8 mouse cellular contexts compared by ENCODE assay signal in genomic region chr8:70754043-70754870, GRCm38 (mm10). TPM values are rescaled to one million over a fixed set of nuclear protein-coding genes. Genes with fewer than 3 reads are reported as not detected.
DNase-seq lines count a peak whose midpoint lies in the region; ATAC-seq and TF ChIP-seq lines count a peak whose summit lies in the region.

TSS of gene Rab3a (plus strand) at chr8:70754679.

- no peaks in the 10 kb centered on the region for H3K9me3 ChIP-seq in ES-E14 (ENCODE audit: control insufficient read depth, insufficient read depth, low read depth, low read length)
- H3K9me3 ChIP-seq in forebrain, embryonic 16.5 days (ENCODE audit: control insufficient read depth, low read length): no peaks in the 10 kb centered on the region
- no peaks in the 10 kb centered on the region for H3K9me3 ChIP-seq in lung, embryonic 14.5 days (ENCODE audit: low read depth, low read length)

- peak within 1 kb of the TSS; percentile 76 for H3K4me2 ChIP-seq in forebrain, embryonic 16.5 days (ENCODE audit: low read length)
- peak within 1 kb of the TSS; percentile 99 for H3K4me2 ChIP-seq in lung, embryonic 14.5 days

- peak; percentile 69 for TF ChIP-seq POLR2A in olfactory bulb, adult 2 months (IDR thresholded peaks at IDR 0.05; ENCODE audit: insufficient read depth, low read depth, low read length)
- peak; percentile 69; the same call in 1 of the 2 replicates for TF ChIP-seq POLR2A in thymus, adult 2 months (IDR thresholded peaks at IDR 0.05; ENCODE audit: control insufficient read depth, extremely low read depth, insufficient read depth, low read length, poor library complexity)

- no peaks in the 10 kb centered on the region for H3K27me3 ChIP-seq in forebrain, embryonic 16.5 days (replicated peaks; ENCODE audit: control insufficient read depth, insufficient read depth, low read length)
- H3K27me3 ChIP-seq in lung, embryonic 14.5 days (ENCODE audit: insufficient read depth, low read length): peaks cover under 1% of the 10 kb centered on the region; the same call in 1 of the 2 replicates
- H3K27me3 ChIP-seq in thymus, adult 2 months (ENCODE audit: control insufficient read depth, insufficient read depth, low read length): no peaks in the 10 kb centered on the region

- DNase-seq in ES-E14 (ENCODE audit: low read depth, low spot score): peak; percentile 95
- peak; percentile 98 for DNase-seq in cerebellum, adult 11-12 months
- peak; percentile 92 to 94 for DNase-seq in heart, postnatal 36 days
- peak; percentile 95 to 99 for DNase-seq in layer of hippocampus, adult 2 months (ENCODE audit: low spot score in 2 of 2)
- peak; percentile 99 for DNase-seq in lung, embryonic 14.5 days
- DNase-seq in thymus, adult 2 months: peak; percentile 93

- no peak within 1 kb of the TSS for H3K27ac ChIP-seq in ES-E14 (ENCODE audit: insufficient read depth, low read depth, low read length, poor library complexity, severe bottlenecking)
- peak within 1 kb of the TSS; percentile 71 for H3K27ac ChIP-seq in forebrain, embryonic 16.5 days (ENCODE audit: low read length)
- H3K27ac ChIP-seq in layer of hippocampus, adult 2 months: peak within 1 kb of the TSS; percentile 99
- H3K27ac ChIP-seq in lung, embryonic 14.5 days (ENCODE audit: low read depth): peak within 1 kb of the TSS; percentile 75
- H3K27ac ChIP-seq in olfactory bulb, adult 2 months (ENCODE audit: insufficient read depth, low read depth, low read length): peak within 1 kb of the TSS; percentile 99
- no peak within 1 kb of the TSS for H3K27ac ChIP-seq in thymus, adult 2 months (ENCODE audit: control insufficient read depth, insufficient read depth, low read length)

- in situ Hi-C loops in ES-E14 (cut with MboI; ENCODE audit: low sequenced_read_pairs in 2 of 2, unreplicated experiment in 2 of 2): loop anchor here in 1 of 2 experiments (5.0 kb wide), 1 partner anchor 37 kb away; the partner anchor contains the start of gene Gm3336

- H3K4me1 ChIP-seq in ES-E14 (ENCODE audit: control insufficient read depth in 2 of 2, insufficient read depth in 2 of 2, low read length in 2 of 2, poor library complexity in 1 of 2): peaks cover 4 to 13% of the 10 kb centered on the region in 2 experiments; a peak in 3 of 4 replicates
- H3K4me1 ChIP-seq in forebrain, embryonic 16.5 days (replicated peaks; ENCODE audit: control insufficient read depth, insufficient read depth, low read length): peaks cover 37% of the 10 kb centered on the region
- peaks cover 22% of the 10 kb centered on the region; the same call in 1 of the 2 replicates for H3K4me1 ChIP-seq in lung, embryonic 14.5 days (ENCODE audit: insufficient read depth)
- H3K4me1 ChIP-seq in olfactory bulb, adult 2 months (ENCODE audit: control insufficient read depth, insufficient read depth, low read length): peaks cover 50% of the 10 kb centered on the region
- peaks cover 29% of the 10 kb centered on the region for H3K4me1 ChIP-seq in thymus, adult 2 months (replicated peaks; ENCODE audit: control insufficient read depth, insufficient read depth, low read length)

- peak within 1 kb of the TSS; percentile 49 for H3K9ac ChIP-seq in ES-E14 (ENCODE audit: insufficient read depth, low read depth, low read length, poor library complexity, severe bottlenecking)
- H3K9ac ChIP-seq in forebrain, embryonic 16.5 days (replicated peaks; ENCODE audit: low read depth, low read length): peak within 1 kb of the TSS; percentile 77
- H3K9ac ChIP-seq in lung, embryonic 14.5 days: peak within 1 kb of the TSS; percentile 74

- no peak for TF ChIP-seq CTCF in layer of hippocampus, adult 2 months (conservative IDR thresholded peaks at IDR 0.05)
- no peak for TF ChIP-seq CTCF in lung, embryonic 14.5 days (IDR thresholded peaks at IDR 0.05; ENCODE audit: low read depth)
- no peak for TF ChIP-seq CTCF in olfactory bulb, adult 2 months (IDR thresholded peaks at IDR 0.05; ENCODE audit: insufficient read depth, low read depth, low read length)
- TF ChIP-seq CTCF in thymus, adult 2 months (IDR thresholded peaks at IDR 0.05; ENCODE audit: borderline replicate concordance, control insufficient read depth, extremely low read depth, insufficient read depth, low read length, poor library complexity): peak; percentile 61; the same call in 1 of the 2 replicates

- peak; percentile 98 for ATAC-seq in forebrain, embryonic 16.5 days
- ATAC-seq in lung, embryonic 14.5 days (ENCODE audit: insufficient read depth): peak; percentile 98

- intact Hi-C loops in heart, postnatal 36 days (cut with DNase I): loop anchor here (5.0 kb wide), 2 partner anchors 82 to 142 kb away; partner anchors contain the start of gene Lsm4

- peak within 1 kb of the TSS; percentile 70 to 90 for H3K4me3 ChIP-seq in ES-E14 (ENCODE audit: insufficient read depth in 1 of 2, low read depth in 1 of 2, low read length in 2 of 2, poor library complexity in 1 of 2, severe bottlenecking in 1 of 2)
- peak within 1 kb of the TSS; percentile 56 for H3K4me3 ChIP-seq in forebrain, embryonic 16.5 days (replicated peaks; ENCODE audit: low read length)
- H3K4me3 ChIP-seq in layer of hippocampus, adult 2 months: peak within 1 kb of the TSS; percentile 97
- peak within 1 kb of the TSS; percentile 64 for H3K4me3 ChIP-seq in lung, embryonic 14.5 days (ENCODE audit: low read depth, low read length)
- peak within 1 kb of the TSS; percentile 92 for H3K4me3 ChIP-seq in olfactory bulb, adult 2 months (ENCODE audit: insufficient read depth, low read depth, low read length)
- peak within 1 kb of the TSS; percentile 63 for H3K4me3 ChIP-seq in thymus, adult 2 months (ENCODE audit: control insufficient read depth, insufficient read depth, low read length)

- H3K36me3 ChIP-seq in ES-E14 (ENCODE audit: control insufficient read depth, insufficient read depth, low read length, poor library complexity, severe bottlenecking): peaks cover 3% of the 10 kb centered on the region; the same call in 1 of the 2 replicates
- peaks cover 7% of the 10 kb centered on the region; the same call in 1 of the 2 replicates for H3K36me3 ChIP-seq in forebrain, embryonic 16.5 days (ENCODE audit: control insufficient read depth, insufficient read depth)
- peaks cover 18% of the 10 kb centered on the region; the same call in 1 of the 2 replicates for H3K36me3 ChIP-seq in lung, embryonic 14.5 days (ENCODE audit: insufficient read depth)
- H3K36me3 ChIP-seq in thymus, adult 2 months (ENCODE audit: control insufficient read depth, insufficient read depth, low read length): no peaks in the 10 kb centered on the region

- WGBS in forebrain, embryonic 16.5 days: 8% methylated on average over 37 of the region's 37 CpGs
- WGBS in lung, embryonic 14.5 days: 8% methylated on average over 37 of the region's 37 CpGs
- WGBS in olfactory bulb, adult 2 months: 8% methylated on average over 37 of the region's 37 CpGs
- 8% methylated on average over 37 of the region's 37 CpGs for WGBS in thymus, adult 2 months

TF ChIP-seq in ES-E14, 5 proteins besides CTCF, POLR2A, EP300 and RAD21:
- TF ChIP-seq HCFC1 (IDR thresholded peaks at IDR 0.05; ENCODE audit: borderline replicate concordance, insufficient read depth, low read length) (no peak), MAFK (IDR thresholded peaks at IDR 0.05; ENCODE audit: insufficient read depth, low read depth, low read length) (no peak), CHD2 (IDR thresholded peaks at IDR 0.05; ENCODE audit: low read depth, low read length) (peak; percentile 92)

RNA-seq across cellular contexts. Expression of gene Rab3a, which starts in this region (rescaled TPM):
- total RNA-seq in ES-E14 (2012; rRNA removed): 4.3 and 5.2 TPM in 2 replicates
- polyA plus RNA-seq in forebrain, embryonic 16.5 days (2015; fragmentation: Nextera tagmentation; extraction: Ambion mirVana): 350 and 395 TPM in 2 replicates
- 10 to 100 TPM; 45.0 to 49.3 TPM for total RNA-seq in heart, postnatal 36 days (2021)
- total RNA-seq in layer of hippocampus, adult 2 months (2021): 100 to 1,000 TPM; 775 to 798 TPM
- polyA plus RNA-seq in lung, embryonic 14.5 days (2014; fragmentation: Nextera tagmentation; extraction: Ambion mirVana): 10.5 and 12.0 TPM in 2 replicates
- polyA plus RNA-seq in olfactory bulb, adult 2 months (2012; ENCODE audit: insufficient read depth, insufficient read length, low replicate concordance, missing spikeins): 431 and 581 TPM in 2 replicates
- polyA plus RNA-seq in thymus, adult 2 months (2012; rRNA removed): 17.8 and 20.8 TPM in 2 replicates

Comparison
In these comparisons a context has a peak if more than half of its experiments do, and no peak if none do; other contexts are left out.
1. RNA of gene Rab3a (total RNA-seq): 775 to 798 TPM in layer of hippocampus, adult 2 months; 45.0 to 49.3 TPM in heart, postnatal 36 days and 4.3 to 5.2 TPM in ES-E14; every median in the first group is over 10 times any median in the second.
2. RNA of gene Rab3a (polyA plus RNA-seq): 431 to 581 TPM in olfactory bulb, adult 2 months and 350 to 395 TPM in forebrain, embryonic 16.5 days; 17.8 to 20.8 TPM in thymus, adult 2 months and 10.5 to 12.0 TPM in lung, embryonic 14.5 days; every median in the first group is over 10 times any median in the second.
3. H3K27ac ChIP-seq: peak in forebrain, embryonic 16.5 days (single experiment), layer of hippocampus, adult 2 months (single experiment), lung, embryonic 14.5 days (single experiment) and olfactory bulb, adult 2 months (single experiment); none in ES-E14 (single experiment) and thymus, adult 2 months (single experiment).
4. Peak in every context shown above with its lines, with median percentiles within 50 percentile points of each other: DNase-seq, H3K4me3 ChIP-seq and H3K9ac ChIP-seq.